Mouse (Mus musculus) thymus, adult 18-20 months (tissue): ENCODE results near the gene Bsn.

Experiments used
- DNase-seq, 2 experiments: peaks; one replicate each; pipeline ENCODE4 v3.0.0; 2022; ENCODE audit warnings: mixed read lengths in 2 of 2

Bsn gene

DNA sequence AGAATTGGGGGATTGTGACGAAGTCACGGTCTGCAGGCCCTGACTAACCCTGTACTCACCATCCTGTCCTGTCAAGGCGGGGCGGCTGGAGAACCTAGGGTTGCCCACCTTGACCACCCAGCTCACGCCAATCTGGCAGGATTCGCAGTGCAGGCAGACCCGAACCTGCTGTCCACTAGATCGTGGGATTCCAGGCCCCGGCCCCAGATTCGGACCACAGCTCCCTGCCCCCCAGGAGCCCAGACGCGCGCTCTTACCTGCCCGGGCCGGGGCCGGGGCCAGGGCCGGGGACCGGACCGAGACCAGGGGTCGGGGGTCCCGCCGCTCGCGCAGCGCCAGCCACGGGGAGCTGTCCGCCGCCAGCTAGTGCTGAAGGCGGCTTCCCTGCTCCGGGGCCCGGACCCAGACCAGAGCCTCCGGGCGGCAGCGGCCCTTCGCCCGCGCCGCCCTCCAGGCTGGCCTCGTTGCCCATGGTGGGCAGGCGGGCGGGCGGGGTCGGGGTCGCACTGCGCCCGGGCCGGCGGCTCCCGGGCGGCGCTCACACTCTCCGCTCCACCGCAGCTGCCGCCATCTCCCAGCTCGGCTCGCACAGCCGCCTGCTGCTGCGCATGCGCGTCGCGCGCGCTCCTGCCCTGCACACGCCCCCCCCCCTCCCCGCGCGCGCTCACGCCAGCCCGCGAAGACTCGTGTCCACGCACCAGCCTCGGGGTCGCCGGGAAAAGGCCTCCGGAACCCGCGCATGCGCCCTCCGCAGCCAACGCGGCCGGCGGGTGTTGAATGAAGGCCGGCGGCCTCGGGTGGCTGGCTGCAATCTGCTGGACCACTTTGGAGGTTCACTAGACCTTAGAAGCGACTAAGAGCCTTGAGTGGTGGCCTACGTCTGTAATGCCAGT is at the start of gene Bsn:
Gene Bsn (minus strand): TSS at position 598 of the 893 bp plus-strand sequence.
- peak in 1 of 2 experiments; percentile 20 for DNase-seq

DNA sequence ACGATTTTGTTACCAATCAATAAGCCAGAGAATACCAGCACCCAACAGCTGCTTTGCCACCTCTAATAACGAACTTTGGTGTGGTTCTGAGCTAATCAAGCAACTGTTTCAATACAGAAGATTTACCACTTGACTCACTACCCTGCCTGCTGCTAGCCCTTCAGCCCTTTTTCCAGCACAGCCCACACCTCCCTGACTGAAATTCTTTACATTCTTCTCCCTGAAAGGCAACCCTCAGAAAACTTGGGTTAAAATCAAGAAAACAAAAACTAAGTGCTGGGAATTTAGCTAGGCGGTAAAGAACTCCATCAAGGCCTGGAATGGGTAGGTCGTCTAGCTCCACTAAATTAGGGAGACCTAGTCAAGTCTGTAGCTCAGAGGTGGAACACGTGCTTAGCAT is 49.8 kb upstream of the Bsn start:
- no peak for DNase-seq

DNA sequence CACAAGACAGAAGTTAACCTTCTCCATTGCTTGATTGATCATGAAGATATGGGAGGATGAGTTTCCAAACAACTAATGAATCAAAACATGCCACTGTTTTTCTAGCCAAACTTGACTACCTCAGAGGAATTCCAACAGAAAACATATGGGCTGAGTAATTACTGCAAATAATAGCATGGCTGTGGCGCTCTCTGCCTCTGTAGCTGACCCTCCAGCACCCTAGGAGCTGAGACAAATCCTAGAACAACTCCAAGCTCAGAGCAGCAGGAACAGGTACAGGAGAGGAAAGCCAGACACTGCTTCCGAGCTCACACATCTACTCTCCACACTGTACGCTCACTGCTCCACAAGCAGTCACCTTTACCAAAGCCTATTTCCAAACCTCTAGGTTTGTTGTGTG is 48.6 kb upstream of the Bsn start:
- DNase-seq, result no peak

GRCm38 (mm10) chr9:108238402-108238801 is 48.2 kb upstream of the Bsn start:
- DNase-seq, result no peak

DNA sequence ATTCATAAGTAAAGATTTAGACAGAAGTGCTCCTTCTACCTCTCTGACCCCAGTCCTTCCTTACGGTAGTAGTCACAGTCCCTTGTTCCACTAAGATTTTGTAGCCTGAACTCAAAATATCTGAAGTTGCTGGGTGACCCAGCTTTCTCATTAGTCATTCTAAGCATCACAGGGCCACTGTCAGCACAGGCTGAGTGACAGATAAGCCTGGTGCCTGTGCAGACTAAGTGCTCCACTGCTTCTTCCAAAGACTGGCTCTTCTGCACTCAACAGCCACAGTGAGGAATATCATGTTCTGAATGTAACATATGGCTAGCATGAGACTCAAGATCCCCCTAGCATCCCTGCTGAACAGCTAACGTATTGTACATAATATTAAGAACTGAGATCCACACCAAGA is 44.5 kb upstream of the Bsn start:
- DNase-seq, result no peak

DNA sequence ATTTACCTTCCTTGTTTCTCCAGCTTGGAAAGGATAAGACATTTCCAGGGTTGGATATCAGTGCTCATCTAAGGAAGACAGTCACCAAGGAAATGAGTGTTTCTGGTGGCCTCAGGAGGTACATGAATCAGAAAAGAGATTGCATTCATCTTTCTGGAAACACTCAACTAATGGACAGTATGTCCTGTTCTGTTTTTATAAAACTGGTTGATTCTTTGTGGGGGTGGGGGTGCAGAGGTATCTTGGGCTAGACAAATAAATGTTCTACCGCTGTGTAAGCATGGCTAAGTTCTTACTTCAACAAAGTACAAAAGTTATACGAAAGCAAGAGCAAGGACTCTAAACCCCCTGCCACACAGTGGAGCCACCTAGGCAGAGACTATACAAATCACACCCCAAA is 42.7 kb upstream of the Bsn start:
- DNase-seq, result no peak

DNA sequence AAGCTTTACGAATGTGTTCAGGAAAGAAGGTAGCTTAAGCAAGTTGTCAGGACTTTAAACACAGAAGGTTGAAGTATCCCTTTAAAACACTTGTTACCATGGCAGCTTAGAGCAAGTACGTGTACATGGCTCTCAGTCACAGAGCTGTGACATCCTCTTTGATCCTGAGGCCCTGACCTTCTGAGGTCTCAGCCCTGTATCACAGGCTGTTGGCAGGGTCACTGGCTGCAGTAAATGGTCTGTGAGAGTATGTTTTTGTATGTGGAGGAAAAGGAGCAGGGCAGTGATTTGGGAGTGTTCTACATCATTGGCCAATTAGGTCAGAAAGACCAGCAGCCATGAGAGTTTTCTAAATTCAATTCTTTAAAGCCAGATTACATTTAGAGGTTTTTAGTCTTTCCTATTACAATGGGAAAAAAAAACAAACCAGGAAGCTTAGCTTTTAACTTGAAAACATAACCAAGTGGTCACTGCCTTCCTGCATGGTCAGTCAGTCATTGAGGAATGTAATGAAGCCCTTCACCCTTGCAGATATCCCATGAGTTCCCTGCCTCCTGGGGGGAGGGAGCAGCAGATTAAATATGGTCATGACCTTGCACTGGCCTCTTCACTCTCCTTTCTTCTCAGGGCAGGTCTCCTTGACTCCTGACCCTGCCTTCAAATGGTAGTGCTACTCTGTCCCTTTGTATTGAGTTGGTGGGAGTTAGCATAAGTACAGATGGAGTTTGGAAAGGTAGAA is 37.9 kb upstream of the Bsn start:
- DNase-seq, result no peak

- no peak for DNase-seq
These were observed 35.0 kb upstream of the Bsn start for GRCm38 (mm10) chr9:108225166-108225565.

DNA sequence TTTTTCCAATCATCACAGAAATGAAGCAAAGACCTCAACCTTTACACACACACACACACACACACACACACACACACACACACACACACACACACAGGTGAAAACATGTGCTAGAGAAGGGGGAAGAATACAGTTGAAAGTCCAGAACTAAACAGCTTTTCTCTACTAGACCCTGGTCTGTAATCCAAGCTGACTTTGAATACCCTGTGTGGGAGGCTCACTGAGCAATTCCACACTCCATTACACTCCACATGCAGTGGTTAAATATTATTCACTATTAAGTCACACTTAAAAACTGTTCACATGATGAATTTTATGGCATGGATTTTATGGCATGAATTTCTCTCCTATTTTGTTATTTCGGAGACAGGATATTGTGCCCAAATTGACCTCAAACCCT is 33.4 kb upstream of the Bsn start:
- DNase-seq, result no peak

- no peak for DNase-seq
These were observed 31.4 kb upstream of the Bsn start for GRCm38 (mm10) chr9:108221566-108221965.

DNA sequence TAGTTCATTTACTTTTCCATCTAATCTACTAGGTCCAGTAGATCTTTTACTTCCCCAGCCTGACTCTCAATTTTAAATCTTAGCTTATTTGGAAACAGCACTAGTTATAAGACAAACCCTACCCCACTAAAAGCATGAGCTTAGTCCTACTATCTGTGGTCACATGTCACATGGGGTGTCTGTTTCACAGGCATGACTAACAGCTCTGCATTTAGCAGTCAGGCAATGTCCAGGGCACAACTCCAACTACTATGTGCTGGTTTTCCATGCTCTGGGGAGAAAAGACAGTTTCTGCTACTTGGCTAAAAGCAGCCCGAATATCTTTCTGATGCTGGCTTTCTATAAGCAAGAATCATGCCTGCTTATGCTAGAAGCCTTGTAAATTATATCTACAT is 30.2 kb upstream of the Bsn start:
- no peak for DNase-seq

GRCm38 (mm10) chr9:108219766-108220379 is 29.7 kb upstream of the Bsn start:
- DNase-seq, result no peak

GRCm38 (mm10) chr9:108217936-108218543 is 27.9 kb upstream of the Bsn start:
- DNase-seq, result no peak

DNA sequence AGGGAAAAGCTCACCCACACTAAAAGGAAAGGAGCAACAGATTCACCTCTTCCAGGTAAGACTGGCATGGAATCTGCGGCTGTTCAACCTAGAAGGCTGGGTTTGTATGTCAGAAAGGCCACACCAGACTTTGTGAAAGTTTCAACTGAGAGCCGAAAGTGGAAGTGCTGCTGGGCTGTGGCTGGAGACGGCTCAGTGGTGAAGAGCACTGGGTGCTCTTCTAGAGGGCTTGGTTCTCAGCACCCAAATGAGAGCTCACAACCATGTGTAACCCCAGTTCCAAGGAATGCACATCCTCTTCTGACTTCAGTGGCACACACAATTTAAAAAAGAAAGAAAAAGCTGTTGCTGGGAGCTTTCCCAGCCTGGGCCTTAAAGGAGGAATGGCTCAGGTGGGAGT is 27.2 kb upstream of the Bsn start:
- DNase-seq, result no peak

GRCm38 (mm10) chr9:108213105-108213504 is 22.9 kb upstream of the Bsn start:
- no peak for DNase-seq

- DNase-seq, result no peak
These were observed 22.2 kb upstream of the Bsn start for GRCm38 (mm10) chr9:108212426-108212825.

GRCm38 (mm10) chr9:108205571-108205901 is 15.4 kb upstream of the Bsn start:
- DNase-seq, result no peak

DNA sequence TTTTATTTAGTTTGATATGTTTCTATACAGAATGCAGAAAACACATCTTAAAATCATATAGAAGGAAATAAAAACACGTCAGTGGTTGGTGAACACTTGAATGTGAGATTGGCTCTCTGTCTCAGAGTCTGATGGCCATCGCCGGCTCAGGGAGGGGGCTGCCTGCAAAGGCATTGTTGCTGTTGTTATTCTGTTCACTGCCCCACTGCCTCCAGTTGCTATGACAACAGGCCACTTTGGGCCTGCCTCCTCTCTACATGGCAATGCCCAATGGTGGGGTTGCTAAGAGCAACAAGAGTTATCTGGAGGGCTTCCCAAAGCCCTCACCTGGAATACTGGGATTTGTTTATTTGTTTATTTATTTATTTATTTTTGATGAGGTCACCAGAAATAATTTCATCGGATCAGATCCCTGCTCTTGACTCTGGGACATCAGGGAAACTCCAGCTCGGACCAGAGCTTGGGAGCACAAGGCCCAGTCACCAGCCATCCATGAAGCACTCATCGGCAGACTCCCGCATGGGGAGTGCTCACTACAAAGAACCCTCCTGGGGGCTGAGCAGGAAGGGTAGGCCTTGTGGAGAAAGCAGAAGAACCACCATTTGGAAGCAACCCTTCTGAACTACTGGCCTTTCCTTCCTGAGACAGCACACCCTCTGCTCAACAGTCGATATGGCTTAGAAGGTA is 14.8 kb upstream of the Bsn start:
- DNase-seq, result no peak

DNA sequence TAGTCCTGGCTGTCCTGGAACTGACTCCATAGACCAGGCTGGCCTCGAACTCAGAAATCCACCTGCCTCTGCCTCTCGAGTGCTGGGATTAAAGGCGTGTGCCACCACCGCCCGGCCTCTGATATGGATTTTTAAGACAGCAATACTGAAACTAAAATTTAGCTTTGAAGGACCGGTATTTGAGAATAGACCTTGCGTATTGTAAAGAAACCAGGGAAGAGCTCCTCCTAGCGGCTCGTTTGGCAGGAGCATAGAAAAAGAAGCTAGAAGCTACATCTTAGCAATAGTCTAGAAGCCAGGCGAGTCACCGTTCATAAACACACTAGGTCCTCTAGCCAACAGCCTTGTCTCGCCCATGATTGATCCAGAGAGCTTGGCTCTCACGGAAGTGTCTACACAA is 12.8 kb upstream of the Bsn start:
- peak; percentile 39 to 62 for DNase-seq

DNA sequence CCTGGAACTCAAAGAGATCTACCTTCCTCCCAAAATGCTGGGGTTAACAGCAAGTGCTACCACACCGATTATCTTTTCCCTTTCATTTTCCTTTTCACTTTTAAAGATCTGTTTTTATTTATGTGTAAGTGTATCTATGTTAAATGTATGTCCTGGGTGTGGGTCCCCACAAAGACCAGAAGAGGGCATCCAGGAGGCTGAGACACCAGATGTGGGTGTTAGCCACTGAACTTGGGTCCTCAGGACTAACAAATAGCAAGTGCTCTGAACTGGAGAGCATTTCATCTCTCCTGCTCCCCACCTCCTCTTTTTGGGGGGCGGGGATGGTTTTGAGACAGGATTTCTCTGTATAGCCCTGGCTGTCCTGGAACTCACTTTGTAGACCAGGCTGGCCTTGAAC is 12.0 kb upstream of the Bsn start:
- DNase-seq, result no peak

DNA sequence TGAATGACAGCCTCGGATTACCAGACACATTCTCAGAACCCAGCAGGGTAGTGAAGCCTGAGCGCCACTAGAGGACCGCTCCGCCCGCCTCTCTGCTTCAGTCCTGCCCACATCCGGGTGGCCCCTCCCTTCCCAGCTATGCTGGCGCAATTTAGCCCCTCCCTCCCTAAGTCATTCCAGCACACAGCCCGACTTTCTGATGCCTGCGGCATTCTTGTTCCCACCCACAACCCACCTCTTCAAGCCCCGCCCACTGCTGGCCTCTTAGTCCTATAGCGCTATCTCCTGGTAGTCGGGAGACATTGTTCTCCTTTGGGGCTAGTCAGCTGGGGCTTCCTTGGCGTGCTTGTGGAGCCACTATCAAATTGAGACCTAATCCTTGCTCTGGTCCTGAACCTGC is 11.0 kb upstream of the Bsn start:
- DNase-seq, result peak; percentile 90 to 94

- DNase-seq, result no peak
These were observed 8.4 kb upstream of the Bsn start for GRCm38 (mm10) chr9:108198621-108199020.
